9 mouse cellular contexts compared by ENCODE assay signal in the genomic region with DNA sequence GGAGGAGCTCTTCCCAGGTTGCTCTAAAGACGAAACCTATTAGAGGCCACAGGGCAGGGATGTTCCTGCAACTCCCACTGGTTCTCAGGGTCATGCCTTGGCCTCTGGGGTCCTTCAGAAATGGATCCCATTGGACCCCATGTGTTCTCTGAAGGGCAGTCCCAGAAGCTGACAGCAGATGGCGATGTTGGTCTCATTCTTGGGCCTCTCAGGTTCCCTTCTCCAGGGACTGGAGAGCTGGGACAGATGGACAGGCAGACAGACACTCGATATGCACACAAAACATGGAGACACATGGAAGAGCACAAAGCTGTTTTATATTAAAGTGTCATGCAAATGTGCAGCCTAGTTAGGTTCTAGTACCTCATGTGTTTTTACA. TPM values are rescaled to one million over a fixed set of nuclear protein-coding genes. Genes with fewer than 3 reads are reported as not detected.
DNase-seq lines count a peak whose midpoint lies in the region; ATAC-seq and TF ChIP-seq lines count a peak whose summit lies in the region.
"Had no signal": no experiment of that assay in that cellular context is flagged by ENCODE, and none has a peak within 500 bp of the region (broad histone marks: within the 10 kb centered on the region; RNA-seq: fewer than 3 reads in every experiment).

No protein-coding gene starts in this region.

- H3K4me3 ChIP-seq in intestine, embryonic 14.5 days (ENCODE audit: low read depth, low read length), result no peak overlapping the region
- no peak overlapping the region for H3K4me3 ChIP-seq in intestine, embryonic 15.5 days (replicated peaks)
- H3K4me3 ChIP-seq in kidney, postnatal 0 days (replicated peaks; ENCODE audit: low read depth, low read length), result no peak overlapping the region
- no peak overlapping the region for H3K4me3 ChIP-seq in liver, adult 2 months (ENCODE audit: insufficient read depth, low read depth, low read length)
- H3K4me3 ChIP-seq: midbrain, embryonic 12.5 days had no signal

- WGBS in intestine, embryonic 14.5 days, result 16% methylated on average over 3 of the region's 3 CpGs
- WGBS in intestine, embryonic 15.5 days, result 18% methylated on average over 3 of the region's 3 CpGs
- WGBS in kidney, postnatal 0 days, result 6% methylated on average over 3 of the region's 3 CpGs
- WGBS in liver, adult 2 months, result 12% methylated on average over 3 of the region's 3 CpGs

- no peak overlapping the region for H3K9ac ChIP-seq in intestine, embryonic 14.5 days (ENCODE audit: low read length)
- no peak overlapping the region for H3K9ac ChIP-seq in intestine, embryonic 15.5 days
- no peak overlapping the region for H3K9ac ChIP-seq in kidney, postnatal 0 days (ENCODE audit: low read depth, low read length)
- no peak overlapping the region for H3K9ac ChIP-seq in liver, adult 2 months (ENCODE audit: low read depth, low read length)
- H3K9ac ChIP-seq: midbrain, embryonic 12.5 days had no signal

- no peak overlapping the region for H3K27ac ChIP-seq in intestine, embryonic 14.5 days (ENCODE audit: low read depth)
- no peak overlapping the region for H3K27ac ChIP-seq in intestine, embryonic 15.5 days
- H3K27ac ChIP-seq in kidney, postnatal 0 days, result no peak overlapping the region
- no peak overlapping the region for H3K27ac ChIP-seq in liver, adult 2 months (replicated peaks; ENCODE audit: insufficient read depth, low read depth, low read length)
- H3K27ac ChIP-seq: midbrain, embryonic 12.5 days had no signal

- no peaks in the 10 kb centered on the region for H3K4me1 ChIP-seq in intestine, embryonic 14.5 days (replicated peaks; ENCODE audit: control insufficient read depth, insufficient read depth, low read length)
- H3K4me1 ChIP-seq in intestine, embryonic 15.5 days (replicated peaks), result no peaks in the 10 kb centered on the region
- H3K4me1 ChIP-seq in kidney, postnatal 0 days (replicated peaks; ENCODE audit: insufficient read depth, low read length), result no peaks in the 10 kb centered on the region
- no peaks in the 10 kb centered on the region for H3K4me1 ChIP-seq in liver, adult 2 months (ENCODE audit: control insufficient read depth, insufficient read depth, low read length)

- TF ChIP-seq CTCF in kidney, postnatal 0 days (IDR thresholded peaks at IDR 0.05; ENCODE audit: low read depth), result peak; percentile 84
- TF ChIP-seq CTCF in liver, adult 2 months (IDR thresholded peaks at IDR 0.05; ENCODE audit: low read depth, low read length), result peak; percentile 79

- no peaks in the 10 kb centered on the region for H3K9me3 ChIP-seq in intestine, embryonic 14.5 days (ENCODE audit: control insufficient read depth, low read length)
- H3K9me3 ChIP-seq in intestine, embryonic 15.5 days, result no peaks in the 10 kb centered on the region
- H3K9me3 ChIP-seq in kidney, postnatal 0 days (replicated peaks; ENCODE audit: low read length), result no peaks in the 10 kb centered on the region

- ATAC-seq in intestine, embryonic 14.5 days (replicated peaks; ENCODE audit: low FRiP score, low TSS enrichment, low read depth), result no peak
- ATAC-seq in intestine, embryonic 15.5 days, result no peak
- ATAC-seq in kidney, postnatal 0 days (replicated peaks; ENCODE audit: low FRiP score, low read depth), result no peak

- H3K4me2 ChIP-seq in intestine, embryonic 14.5 days (ENCODE audit: low read length), result no peak overlapping the region
- H3K4me2 ChIP-seq in intestine, embryonic 15.5 days (replicated peaks), result no peak overlapping the region
- H3K4me2 ChIP-seq in kidney, postnatal 0 days (ENCODE audit: low read length), result no peak overlapping the region
- H3K4me2 ChIP-seq: midbrain, embryonic 12.5 days had no signal

- TF ChIP-seq POLR2A in liver, adult 2 months (IDR thresholded peaks at IDR 0.05; ENCODE audit: extremely low read depth, insufficient read depth, low read length), result no peak

- H3K27me3 ChIP-seq in intestine, embryonic 14.5 days (replicated peaks; ENCODE audit: control insufficient read depth, insufficient read depth, low read length), result no peaks in the 10 kb centered on the region
- H3K27me3 ChIP-seq in intestine, embryonic 15.5 days (replicated peaks), result no peaks in the 10 kb centered on the region
- no peaks in the 10 kb centered on the region for H3K27me3 ChIP-seq in kidney, postnatal 0 days (ENCODE audit: insufficient read depth, low read length)
- no peaks in the 10 kb centered on the region for H3K27me3 ChIP-seq in liver, adult 2 months (ENCODE audit: control insufficient read depth, insufficient read depth, low read length)

- DNase-seq in intestine, embryonic 14.5 days (ENCODE audit: low spot score), result peak; percentile 89
- DNase-seq in adrenal gland, adult (ENCODE audit: inconsistent age in 2 of 2, low spot score in 1 of 2), result peak; percentile 69 to 91
- peak; percentile 57 for DNase-seq in embryo, embryonic 11.5 days (ENCODE audit: low read depth, low spot score)
- peak; percentile 49 for DNase-seq in kidney, postnatal 0 days (ENCODE audit: low spot score)
- DNase-seq in liver, adult 2 months (ENCODE audit: extremely low read depth, low read depth, low spot score), result peak; percentile 31
- DNase-seq in retina, postnatal 1 day, result peak; percentile 81
- DNase-seq in urinary bladder, postnatal 36 days (ENCODE audit: low spot score in 2 of 2), result peak; percentile 48 to 50

- no peaks in the 10 kb centered on the region for H3K79me2 ChIP-seq in liver, adult 2 months (ENCODE audit: control insufficient read depth, insufficient read depth, low read length)

- no peaks in the 10 kb centered on the region for H3K36me3 ChIP-seq in intestine, embryonic 14.5 days (ENCODE audit: control insufficient read depth, insufficient read depth, low read length)
- no peaks in the 10 kb centered on the region for H3K36me3 ChIP-seq in intestine, embryonic 15.5 days
- H3K36me3 ChIP-seq in kidney, postnatal 0 days (ENCODE audit: insufficient read depth, low read length), result no peaks in the 10 kb centered on the region
- H3K36me3 ChIP-seq in liver, adult 2 months (ENCODE audit: control insufficient read depth, insufficient read depth, low read length), result no peaks in the 10 kb centered on the region
- H3K36me3 ChIP-seq: midbrain, embryonic 12.5 days had no signal

RNA-seq across cellular contexts. Expression of gene Tas1r2, which starts 31.3 kb away (rescaled TPM):
- polyA plus RNA-seq in intestine, embryonic 14.5 days (2014; fragmentation: Nextera tagmentation; extraction: Ambion mirVana), result not detected in 2 replicates
- polyA plus RNA-seq in intestine, embryonic 15.5 days (2015; fragmentation: Nextera tagmentation; extraction: Ambion mirVana), result not detected in 2 replicates
- not detected in 2 replicates for polyA plus RNA-seq in kidney, postnatal 0 days (2015; fragmentation: Nextera tagmentation; extraction: Ambion mirVana)
- not detected in 2 replicates for total RNA-seq in liver, adult 2 months (2014; rRNA removed)
- polyA plus RNA-seq in liver, adult 2 months (2012; rRNA removed), result 0.05 TPM in 1 of 2 replicates, not detected in the other
- polyA plus RNA-seq: midbrain, embryonic 12.5 days had no signal

Comparison
In these comparisons a context has a peak if more than half of its experiments do, and no peak if none do; other contexts are left out.
1. DNase-seq: peak in every context shown above with its lines; median percentile 89 in intestine, embryonic 14.5 days; 81 in retina, postnatal 1 day; 80 in adrenal gland, adult; 57 in embryo, embryonic 11.5 days; 49 in kidney, postnatal 0 days; 49 in urinary bladder, postnatal 36 days; 31 in liver, adult 2 months.